Mouse (Mus musculus) intestine, embryonic 15.5 days (tissue): ENCODE measurements around the gene Cped1. TPM values are rescaled to one million over a fixed set of nuclear protein-coding genes. Genes with fewer than 3 reads are reported as not detected.

Source experiments
- polyA plus RNA-seq: library from polyadenylated mRNA; unstranded; fragments of >200 nt; fragmentation: Nextera tagmentation; extraction: Ambion mirVana; gene quantifications from 2 replicates; pipeline ENCODE4 v1.2.1, GENCODE M21; 2015

Gene Cped1
- polyA plus RNA-seq, 1 experiment from 2014 or later: 20.7 TPM

Other genes with a start within 250 kb of the Cped1 start
- 72.9 and 80.5 TPM in 2 replicates for gene Tspan12, start 133.4 kb upstream of the Cped1 start, polyA plus RNA-seq
- gene Ing3, start 36.3 kb upstream of the Cped1 start, polyA plus RNA-seq: 41.5 and 52.6 TPM in 2 replicates